Mouse (Mus musculus) kidney, adult 8-10 months (tissue): ENCODE results near the gene Det1.

Source experiments
- DNase-seq, 2 experiments: peaks; one replicate each; pipeline ENCODE4 v3.0.0; 2022

The Det1 gene

GRCm38 (mm10) chr7:78778741-78779140 lies 68.3 kb downstream of the Det1 start:
- peak; percentile 21 to 65 for DNase-seq
